In the genomic region with DNA sequence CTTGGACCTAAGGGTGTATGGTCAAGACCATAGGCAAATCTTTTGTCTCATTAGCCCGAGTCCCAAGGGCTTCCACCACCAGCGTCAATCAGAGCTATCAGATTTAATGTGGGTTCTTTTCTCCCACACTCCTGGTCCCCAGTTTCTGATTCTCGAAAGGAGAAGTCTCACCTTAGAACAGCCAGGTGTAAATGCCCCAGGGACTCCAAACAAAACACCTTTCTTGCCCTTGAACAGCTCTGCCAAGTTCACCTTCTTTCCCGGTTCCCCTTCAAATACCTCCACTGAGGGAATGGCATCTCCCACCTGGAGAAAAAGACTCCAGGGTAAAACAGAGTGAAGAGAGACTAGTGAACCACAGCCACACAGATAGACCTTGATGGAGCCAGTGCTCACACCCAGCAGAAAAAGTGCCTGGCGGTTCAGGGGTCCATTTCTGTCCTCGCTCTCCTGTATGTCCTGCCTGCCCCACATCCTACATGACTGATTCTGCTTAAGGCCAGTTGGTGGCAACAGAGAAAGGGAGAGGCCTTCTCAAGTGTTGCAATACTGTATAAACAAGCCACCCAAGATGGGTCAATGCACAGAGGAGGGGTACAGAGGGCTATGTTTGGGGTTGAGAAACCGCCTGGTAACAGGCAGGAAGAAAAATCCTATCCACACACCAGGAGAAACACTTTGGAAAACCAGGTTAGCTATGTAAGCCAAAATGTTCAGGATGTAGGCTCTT, we compare ENCODE assay signal across 8 mouse cellular contexts. TPM values are rescaled to one million over a fixed set of nuclear protein-coding genes. Genes with fewer than 3 reads are reported as not detected.
DNase-seq lines count a peak whose midpoint lies in the region; ATAC-seq and TF ChIP-seq lines count a peak whose summit lies in the region.

No protein-coding gene starts in this region.

- intact Hi-C loops in gastrocnemius, postnatal 14 days (cut with DNase I; ENCODE audit: low total_unique reads) = no loop called here

- ATAC-seq in heart, embryonic 16.5 days (replicated peaks; ENCODE audit: extremely low read depth, insufficient read depth, low FRiP score) = no peak
- no peak for ATAC-seq in stomach, postnatal 0 days (ENCODE audit: low FRiP score, low TSS enrichment)

- no peak overlapping the region for H3K27ac ChIP-seq in heart, embryonic 16.5 days (ENCODE audit: low read length)
- H3K27ac ChIP-seq in stomach, postnatal 0 days (replicated peaks) = peak overlapping the region; percentile 45; the same call in 1 of the 2 replicates

- H3K36me3 ChIP-seq in C2C12 (ENCODE audit: control insufficient read depth, insufficient read depth) = peaks cover 32% of the 10 kb centered on the region
- peaks cover 29% of the 10 kb centered on the region for H3K36me3 ChIP-seq in heart, embryonic 16.5 days (ENCODE audit: control insufficient read depth, insufficient read depth)
- peaks cover 20% of the 10 kb centered on the region for H3K36me3 ChIP-seq in stomach, postnatal 0 days (ENCODE audit: control insufficient read depth, insufficient read depth, low read length)

- H3K9ac ChIP-seq in heart, embryonic 16.5 days (ENCODE audit: low read length) = peak overlapping the region; percentile 85
- H3K9ac ChIP-seq in stomach, postnatal 0 days (ENCODE audit: low read length) = peak overlapping the region; percentile 41

- no peak overlapping the region for H3ac ChIP-seq in C2C12 (ENCODE audit: control insufficient read depth, insufficient read length, low read depth)

- 82% methylated on average over 7 of the region's 7 CpGs for WGBS in heart, embryonic 16.5 days
- WGBS in lung, adult 2 months = 73% methylated on average over 7 of the region's 7 CpGs
- 64% methylated on average over 7 of the region's 7 CpGs for WGBS in stomach, postnatal 0 days

- no peak for TF ChIP-seq EP300 in stomach, postnatal 0 days (optimal IDR thresholded peaks at IDR 0.05)

- H3K4me1 ChIP-seq in heart, embryonic 16.5 days (ENCODE audit: control insufficient read depth, insufficient read depth, low read length) = peaks cover 21% of the 10 kb centered on the region
- H3K4me1 ChIP-seq in lung, adult 2 months (ENCODE audit: control insufficient read depth, insufficient read depth, low read length) = peaks cover 4% of the 10 kb centered on the region
- peaks cover 4% of the 10 kb centered on the region; the same call in 1 of the 2 replicates for H3K4me1 ChIP-seq in stomach, postnatal 0 days (replicated peaks; ENCODE audit: control insufficient read depth, insufficient read depth)

- no peaks in the 10 kb centered on the region for H3K27me3 ChIP-seq in C2C12 (ENCODE audit: control insufficient read depth, insufficient read depth, insufficient read length)
- H3K27me3 ChIP-seq in heart, embryonic 16.5 days (ENCODE audit: control insufficient read depth, insufficient read depth, low read length) = no peaks in the 10 kb centered on the region
- H3K27me3 ChIP-seq in stomach, postnatal 0 days (ENCODE audit: control insufficient read depth, insufficient read depth, low read length) = no peaks in the 10 kb centered on the region

- peaks cover 23% of the 10 kb centered on the region for H3K79me3 ChIP-seq in C2C12 (ENCODE audit: low read depth)

- peak overlapping the region; percentile 76 for H3K4me3 ChIP-seq in C2C12 (ENCODE audit: insufficient read depth, poor library complexity, severe bottlenecking)
- peak overlapping the region; percentile 69 for H3K4me3 ChIP-seq in heart, embryonic 16.5 days (ENCODE audit: low read length)
- peak overlapping the region; percentile 42 for H3K4me3 ChIP-seq in lung, adult 2 months (replicated peaks; ENCODE audit: extremely low read depth, low read depth, low read length)
- peak overlapping the region; percentile 57 for H3K4me3 ChIP-seq in stomach, postnatal 0 days (ENCODE audit: low read depth, low read length)

- DNase-seq in 3T3-L1 (ENCODE audit: low read depth, low spot score) = peak; percentile 37
- DNase-seq in lung, adult 2 months = peak; percentile 14
- peak; percentile 18 for DNase-seq in stomach, postnatal 0 days (ENCODE audit: low spot score)
- DNase-seq in gastrocnemius, postnatal 14 days = no peak
- no peak for DNase-seq in B cell, adult 2 months
- DNase-seq in frontal cortex, postnatal 25 days (ENCODE audit: low spot score in 2 of 2) = no peak

- TF ChIP-seq POLR2A in lung, adult 2 months (IDR thresholded peaks at IDR 0.05; ENCODE audit: borderline replicate concordance, extremely low read depth, low read depth, low read length) = no peak

- no peak for TF ChIP-seq CTCF in C2C12 (IDR thresholded peaks at IDR 0.05; ENCODE audit: control insufficient read depth, insufficient read depth, insufficient read length)
- TF ChIP-seq CTCF in lung, adult 2 months (IDR thresholded peaks at IDR 0.05; ENCODE audit: insufficient read depth, low read length) = no peak
- TF ChIP-seq CTCF in stomach, postnatal 0 days (IDR thresholded peaks at IDR 0.05; ENCODE audit: low read depth) = peak; percentile 28; the same call in 1 of the 2 replicates

- H3K79me2 ChIP-seq in C2C12 (ENCODE audit: control insufficient read depth, insufficient read depth) = peaks cover 48% of the 10 kb centered on the region

- H3K4me2 ChIP-seq in heart, embryonic 16.5 days (ENCODE audit: low read depth, low read length) = peak overlapping the region; percentile 76
- peak overlapping the region; percentile 63 for H3K4me2 ChIP-seq in stomach, postnatal 0 days (replicated peaks; ENCODE audit: low read depth)

- H3K9me3 ChIP-seq in heart, embryonic 16.5 days (replicated peaks; ENCODE audit: control insufficient read depth, low read length) = no peaks in the 10 kb centered on the region
- no peaks in the 10 kb centered on the region for H3K9me3 ChIP-seq in stomach, postnatal 0 days (ENCODE audit: control insufficient read depth, low read length)

TF ChIP-seq in C2C12, 6 proteins besides CTCF, POLR2A, EP300 and RAD21:
- TF ChIP-seq MYOG (IDR thresholded peaks at IDR 0.05; ENCODE audit: control insufficient read depth, extremely low read depth, insufficient read length) (no peak), USF1 (IDR thresholded peaks at IDR 0.05; ENCODE audit: low read depth) (no peak), MAX (IDR thresholded peaks at IDR 0.05) (no peak), MYOD1 (IDR thresholded peaks at IDR 0.05; ENCODE audit: control insufficient read depth, insufficient read length, low read depth) (no peak), CEBPB (IDR thresholded peaks at IDR 0.05; ENCODE audit: low read depth) (no peak), FOSL1 (IDR thresholded peaks at IDR 0.05; ENCODE audit: insufficient read depth, low read length, poor library complexity, severe bottlenecking) (no peak)

RNA-seq across cellular contexts. Expression of gene Trmt112, which starts 1.5 kb away (rescaled TPM):
- 264 TPM for polyA plus RNA-seq in C2C12 (2012; fragmentation: generic; extraction: Trizol)
- 80.0 and 93.0 TPM in 2 replicates for polyA plus RNA-seq in heart, embryonic 16.5 days (2015; fragmentation: Nextera tagmentation; extraction: Ambion mirVana)
- polyA plus RNA-seq in lung, adult 2 months (2012; rRNA removed) = 115 and 120 TPM in 2 replicates
- polyA plus RNA-seq in stomach, postnatal 0 days (2015; fragmentation: Nextera tagmentation; extraction: Ambion mirVana) = 75.8 and 85.9 TPM in 2 replicates
- 10 to 100 TPM; 34.6 to 38.9 TPM for total RNA-seq in gastrocnemius, postnatal 14 days (2021)

RNA-seq across cellular contexts. Expression of gene Prdx5, which starts 1.9 kb away (rescaled TPM):
- 270 TPM for polyA plus RNA-seq in C2C12 (2012; fragmentation: generic; extraction: Trizol)
- polyA plus RNA-seq in heart, embryonic 16.5 days (2015; fragmentation: Nextera tagmentation; extraction: Ambion mirVana) = 383 and 415 TPM in 2 replicates
- 110 and 148 TPM in 2 replicates for polyA plus RNA-seq in lung, adult 2 months (2012; rRNA removed)
- polyA plus RNA-seq in stomach, postnatal 0 days (2015; fragmentation: Nextera tagmentation; extraction: Ambion mirVana) = 537 and 559 TPM in 2 replicates
- 100 to 1,000 TPM; 159 to 187 TPM for total RNA-seq in gastrocnemius, postnatal 14 days (2021)

RNA-seq across cellular contexts. Expression of gene Esrra, which starts 13.6 kb away (rescaled TPM):
- polyA plus RNA-seq in C2C12 (2012; fragmentation: generic; extraction: Trizol) = 43.2 TPM
- 43.4 and 48.2 TPM in 2 replicates for polyA plus RNA-seq in heart, embryonic 16.5 days (2015; fragmentation: Nextera tagmentation; extraction: Ambion mirVana)
- 42.9 and 43.8 TPM in 2 replicates for polyA plus RNA-seq in lung, adult 2 months (2012; rRNA removed)
- 20.4 and 20.8 TPM in 2 replicates for polyA plus RNA-seq in stomach, postnatal 0 days (2015; fragmentation: Nextera tagmentation; extraction: Ambion mirVana)
- 10 to 100 TPM; 47.7 to 52.0 TPM for total RNA-seq in gastrocnemius, postnatal 14 days (2021)

RNA-seq across cellular contexts. Expression of gene Catsperz, which starts 17.2 kb away (rescaled TPM):
- 0.16 TPM for polyA plus RNA-seq in C2C12 (2012; fragmentation: generic; extraction: Trizol)
- polyA plus RNA-seq in heart, embryonic 16.5 days (2015; fragmentation: Nextera tagmentation; extraction: Ambion mirVana) = 2.8 and 3.9 TPM in 2 replicates
- polyA plus RNA-seq in lung, adult 2 months (2012; rRNA removed) = 0.16 and 0.49 TPM in 2 replicates
- 3.7 and 4.5 TPM in 2 replicates for polyA plus RNA-seq in stomach, postnatal 0 days (2015; fragmentation: Nextera tagmentation; extraction: Ambion mirVana)
- not detected for total RNA-seq in gastrocnemius, postnatal 14 days (2021)

RNA-seq across cellular contexts. Expression of gene Kcnk4, which starts 26.3 kb away (rescaled TPM):
- polyA plus RNA-seq in C2C12 (2012; fragmentation: generic; extraction: Trizol) = 0.26 TPM
- 0.50 and 0.95 TPM in 2 replicates for polyA plus RNA-seq in heart, embryonic 16.5 days (2015; fragmentation: Nextera tagmentation; extraction: Ambion mirVana)
- 0.17 TPM in 1 of 2 replicates, not detected in the other for polyA plus RNA-seq in lung, adult 2 months (2012; rRNA removed)
- 0.75 and 0.98 TPM in 2 replicates for polyA plus RNA-seq in stomach, postnatal 0 days (2015; fragmentation: Nextera tagmentation; extraction: Ambion mirVana)
- not detected for total RNA-seq in gastrocnemius, postnatal 14 days (2021)

Comparison
In these comparisons a context has a peak if more than half of its experiments do, and no peak if none do; other contexts are left out.
1. DNase-seq: peak in 3T3-L1 (single experiment), lung, adult 2 months (single experiment) and stomach, postnatal 0 days (single experiment); none in gastrocnemius, postnatal 14 days (single experiment), B cell, adult 2 months (0 of 2) and frontal cortex, postnatal 25 days (0 of 2).
2. Peak in every context shown above with its lines, with median percentiles within 50 percentile points of each other: H3K4me3 ChIP-seq.